Mouse (Mus musculus): ENCODE measurements around the gene 4930578G10Rik.
"Not testable (repeated sequence)": the region's sequence is repeated elsewhere in the genome, so short reads cannot be mapped to it uniquely, and the experiment has no call there.

4930578G10Rik gene

GRCm38 (mm10) chr4:42735245-42735644 is at the start of gene 4930578G10Rik:
TSS of gene 4930578G10Rik (plus strand) at chr4:42735545.
- not testable (repeated sequence) for DNase-seq (ENCODE audit: low spot score)

GRCm38 (mm10) chr4:42756477-42756876 is 21.1 kb downstream of the 4930578G10Rik start, which contains the start of gene Ccl19:
TSS of gene Ccl19 (minus strand) at chr4:42756577.
- DNase-seq (ENCODE audit: low spot score) = not testable (repeated sequence)

GRCm38 (mm10) chr4:42773893-42774292 is 38.5 kb downstream of the 4930578G10Rik start, which contains the start of gene Ccl21a:
TSS of gene Ccl21a (minus strand) at chr4:42773993.
- DNase-seq (ENCODE audit: low spot score) = not testable (repeated sequence)

- not testable (repeated sequence) for DNase-seq (ENCODE audit: low spot score)
These were observed 118.4 kb downstream of the 4930578G10Rik start, which contains the start of gene Fam205a1 for GRCm38 (mm10) chr4:42853788-42854187. TSS of gene Fam205a1 (minus strand) at chr4:42853888.

GRCm38 (mm10) chr4:42856671-42857070 is 121.3 kb downstream of the 4930578G10Rik start, which contains the start of gene Gm12394:
TSS of gene Gm12394 (minus strand) at chr4:42856771.
- not testable (repeated sequence) for DNase-seq (ENCODE audit: low spot score)

- DNase-seq (ENCODE audit: low spot score) = not testable (repeated sequence)
These were observed 125.1 kb downstream of the 4930578G10Rik start for GRCm38 (mm10) chr4:42860483-42860882.

GRCm38 (mm10) chr4:42863487-42863886 is 128.1 kb downstream of the 4930578G10Rik start:
- DNase-seq (ENCODE audit: low spot score) = not testable (repeated sequence)

GRCm38 (mm10) chr4:42867390-42867789 is 132.0 kb downstream of the 4930578G10Rik start:
- no peak for DNase-seq (ENCODE audit: low spot score)

GRCm38 (mm10) chr4:42868193-42868592 is 132.8 kb downstream of the 4930578G10Rik start:
- no peak for DNase-seq (ENCODE audit: low spot score)

- DNase-seq (ENCODE audit: low spot score) = no peak
These were observed 135.4 kb downstream of the 4930578G10Rik start for GRCm38 (mm10) chr4:42870748-42871147.

- DNase-seq (ENCODE audit: low spot score) = no peak
These were observed 136.8 kb downstream of the 4930578G10Rik start for GRCm38 (mm10) chr4:42872151-42872550.

- no peak for DNase-seq (ENCODE audit: low spot score)
These were observed 137.5 kb downstream of the 4930578G10Rik start for GRCm38 (mm10) chr4:42872746-42873435.

GRCm38 (mm10) chr4:42874134-42874533 is 138.8 kb downstream of the 4930578G10Rik start, which contains the start of gene Fam205c:
TSS of gene Fam205c (minus strand) at chr4:42874234.
- DNase-seq (ENCODE audit: low spot score) = no peak

GRCm38 (mm10) chr4:42876586-42877291 is 141.4 kb downstream of the 4930578G10Rik start:
- peak; percentile 56 for DNase-seq (ENCODE audit: low spot score)

- no peak for DNase-seq (ENCODE audit: low spot score)
These were observed 142.3 kb downstream of the 4930578G10Rik start for GRCm38 (mm10) chr4:42877657-42878056.

- no peak for DNase-seq (ENCODE audit: low spot score)
These were observed 144.7 kb downstream of the 4930578G10Rik start for GRCm38 (mm10) chr4:42879829-42880676.

GRCm38 (mm10) chr4:42880677-42880948 is 145.3 kb downstream of the 4930578G10Rik start:
- DNase-seq (ENCODE audit: low spot score) = no peak

GRCm38 (mm10) chr4:42886926-42887325 is 151.6 kb downstream of the 4930578G10Rik start:
- DNase-seq (ENCODE audit: low spot score) = no peak

GRCm38 (mm10) chr4:42888806-42889205 is 153.5 kb downstream of the 4930578G10Rik start:
- DNase-seq (ENCODE audit: low spot score) = no peak

GRCm38 (mm10) chr4:42891176-42891575 is 155.8 kb downstream of the 4930578G10Rik start:
- no peak for DNase-seq (ENCODE audit: low spot score)

GRCm38 (mm10) chr4:42895118-42895517 is 159.8 kb downstream of the 4930578G10Rik start:
- no peak for DNase-seq (ENCODE audit: low spot score)

Data from layer of hippocampus, adult 11-12 months (tissue).